Mouse (Mus musculus): Measurements from ENCODE around the gene Zbtb45.

DNA sequence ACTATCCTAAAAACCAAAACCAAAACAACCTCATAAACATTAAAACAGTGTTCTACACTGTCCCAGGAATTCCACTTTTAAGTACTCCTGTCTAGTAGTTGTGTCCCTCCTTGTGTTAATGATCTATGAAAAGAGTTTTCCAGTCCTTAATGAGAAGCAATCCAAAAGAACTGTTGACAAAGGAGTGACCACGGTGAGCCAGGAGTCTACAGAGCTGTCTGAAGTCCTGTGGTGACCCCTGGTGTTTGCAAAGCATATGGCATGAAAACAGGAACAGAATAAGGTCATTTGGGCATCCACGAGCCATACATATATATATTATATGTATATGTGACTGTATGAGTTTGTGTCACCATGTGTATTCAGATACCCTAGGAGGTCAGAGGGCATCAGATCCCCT is 36.2 kb upstream of the Zbtb45 start:
- TF ChIP-seq POLR2A (IDR thresholded peaks at IDR 0.05; ENCODE audit: low read depth, low read length) (no peak), CTCF (IDR thresholded peaks at IDR 0.05; ENCODE audit: extremely low read depth, insufficient read length, insufficient replicate concordance, low read depth, low read length) (peak; percentile 64; the same call in 1 of the 2 replicates)

Measured in small intestine, adult 2 months (tissue).